Mouse (Mus musculus) midbrain, embryonic 12.5 days (tissue): Measurements from ENCODE around the gene Zfp457. TPM values are rescaled to one million over a fixed set of nuclear protein-coding genes. Genes with fewer than 3 reads are reported as not detected.
"Not testable (repeated sequence)": the region's sequence is repeated elsewhere in the genome, so short reads cannot be mapped to it uniquely, and the experiment has no call there.

ENCODE experiments used
- ATAC-seq: fragments of 200-750 bp; cut with Nextera tagmentation; 2 replicates; pipeline ENCODE4 v1.8.0; 2017; ENCODE audit warnings: low read depth, moderate TSS enrichment, moderate library complexity; ENCODE audit not compliant: low FRiP score
- H3K27ac ChIP-seq: fragments of 300-500 bp; sonication (generic); replicated peaks from 2 replicates; pipeline ENCODE4 v1.5.1; 2016; ENCODE audit warnings: mild to moderate bottlenecking
- H3K27me3 ChIP-seq: fragments of 300-500 bp; sonication (generic); 2 replicates; pipeline ENCODE4 v1.6.1; 2016; ENCODE audit warnings: mild to moderate bottlenecking
- H3K36me3 ChIP-seq: fragments of 300-500 bp; sonication (generic); 2 replicates; pipeline ENCODE4 v1.6.1; 2016
- H3K4me1 ChIP-seq: fragments of 300-500 bp; sonication (generic); 2 replicates; pipeline ENCODE4 v1.6.1; 2016
- H3K4me2 ChIP-seq: fragments of 300-500 bp; sonication (generic); replicated peaks from 2 replicates; pipeline ENCODE4 v1.6.1; 2016; ENCODE audit warnings: mild to moderate bottlenecking, moderate library complexity
- H3K4me3 ChIP-seq: fragments of 300-500 bp; sonication (generic); 2 replicates; pipeline ENCODE4 v1.5.1; 2016; ENCODE audit warnings: mild to moderate bottlenecking
- H3K9ac ChIP-seq: fragments of 300-500 bp; sonication (generic); replicated peaks from 2 replicates; pipeline ENCODE4 v1.6.1; 2016; ENCODE audit warnings: mild to moderate bottlenecking, moderate library complexity
- H3K9me3 ChIP-seq: fragments of 300-500 bp; sonication (generic); 2 replicates; pipeline ENCODE4 v1.6.1; 2016; ENCODE audit warnings: mild to moderate bottlenecking
- WGBS: fragments of 180-500 bp; shearing (Covaris S2); methylation state at CpG from one replicate; pipeline ENCODE4 v1.1.7; 2016; 5-methylcytosine and 5-hydroxymethylcytosine counted together
- polyA plus RNA-seq: library from polyadenylated mRNA; unstranded; fragments of >200 nt; fragmentation: Nextera tagmentation; extraction: Ambion mirVana; gene quantifications from 2 replicates; pipeline ENCODE4 v1.2.1, GENCODE M21; 2016

The Zfp457 gene
- polyA plus RNA-seq, result 0.41 and 0.71 TPM in 2 replicates

DNA sequence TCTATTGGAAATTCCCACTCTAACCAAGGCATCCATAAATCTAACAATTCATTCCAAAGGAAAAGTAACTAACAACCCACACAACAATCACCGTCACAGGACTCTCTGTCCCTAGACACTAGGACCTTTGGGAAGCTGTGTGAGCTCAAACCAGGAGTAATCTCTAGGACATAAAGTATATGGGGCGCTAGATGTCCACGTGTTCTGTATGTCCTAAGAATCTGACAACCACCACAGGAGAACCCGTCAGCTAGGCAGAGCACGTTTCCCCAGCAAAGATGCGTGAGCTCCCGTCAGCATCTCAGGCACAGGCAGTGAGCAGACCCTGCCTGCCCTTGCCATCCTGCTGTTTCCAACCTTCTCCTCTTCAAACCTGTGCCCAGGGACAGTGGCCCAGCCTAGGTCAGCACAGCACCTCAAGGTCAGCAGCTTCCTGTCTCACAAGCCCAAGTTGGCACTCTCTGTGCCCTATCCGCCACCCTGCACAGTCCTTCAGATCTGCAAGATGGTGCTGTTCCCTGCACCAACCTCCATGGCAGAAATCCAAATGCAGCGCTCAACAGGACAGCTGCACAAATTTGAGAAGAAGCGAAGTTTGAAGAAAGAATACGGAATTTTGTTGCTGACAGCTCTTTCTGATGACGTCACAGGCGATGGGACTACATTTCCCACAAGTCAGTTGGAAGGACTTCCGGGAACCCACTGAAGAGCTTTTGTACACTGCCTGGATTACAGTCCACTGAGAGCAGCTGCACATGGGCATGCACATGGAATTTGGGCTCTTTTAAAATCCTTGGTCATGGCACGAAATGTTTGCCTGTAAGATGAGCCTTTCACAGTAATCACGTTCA lies at the start of gene Zfp457:
TSS of gene Zfp457 (minus strand) at position 664 of the 851 bp plus-strand sequence.
- H3K4me2 ChIP-seq, result peak within 1 kb of the TSS; percentile 79
- WGBS, result 12% methylated on average over 16 of the region's 16 CpGs
- no peaks in the 10 kb centered on the region for H3K36me3 ChIP-seq
- H3K4me1 ChIP-seq, result peaks cover 8% of the 10 kb centered on the region; the same call in 1 of the 2 replicates
- no peak within 1 kb of the TSS for H3K27ac ChIP-seq
- H3K4me3 ChIP-seq, result peak within 1 kb of the TSS; percentile 69
- H3K27me3 ChIP-seq, result no peaks in the 10 kb centered on the region
- peak within 1 kb of the TSS; percentile 76 for H3K9ac ChIP-seq
- ATAC-seq, result peak; percentile 99
- no peaks in the 10 kb centered on the region for H3K9me3 ChIP-seq

DNA sequence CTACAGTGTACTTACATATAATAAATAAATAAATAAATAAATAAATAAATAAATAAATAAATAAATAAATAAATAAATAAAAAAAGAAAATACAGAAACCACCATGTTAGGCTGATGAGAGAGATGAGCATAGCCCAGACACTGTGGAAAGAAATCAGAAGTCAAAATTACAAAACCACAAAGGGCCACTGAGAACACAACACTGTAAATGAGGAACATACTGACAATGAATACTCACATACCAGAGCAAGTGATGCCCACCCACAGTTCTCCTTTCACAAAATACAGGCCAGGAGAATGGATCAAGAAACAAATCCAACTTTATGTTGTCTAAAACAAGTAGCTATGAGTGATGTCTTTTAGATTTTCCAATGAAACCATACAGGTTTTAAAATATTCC lies 45.6 kb upstream of the Zfp457 start:
- H3K27me3 ChIP-seq, result no peaks in the 10 kb centered on the region
- H3K4me2 ChIP-seq, result no peak overlapping the region

DNA sequence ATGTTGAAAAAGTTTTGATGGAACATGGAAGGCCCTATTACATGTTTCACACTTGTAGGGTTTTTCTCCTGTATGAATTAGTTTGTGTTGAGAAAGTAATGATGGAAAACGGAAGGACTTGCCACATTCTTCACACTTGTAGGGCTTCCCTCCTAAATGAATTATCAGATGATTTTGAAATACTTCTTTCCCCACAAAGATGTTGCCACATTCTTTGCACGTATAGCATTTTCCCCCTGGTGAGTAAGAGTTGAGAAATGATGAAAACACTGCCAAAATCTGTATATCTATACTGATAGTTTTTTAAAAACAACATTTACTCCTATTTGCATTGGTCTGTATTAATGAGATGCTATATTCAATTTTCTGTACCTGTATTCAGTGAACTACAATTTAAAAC lies 37.1 kb upstream of the Zfp457 start:
- Histone ChIP-seq H3K4me1 (no peaks in the 10 kb centered on the region), H3K36me3 (no peaks in the 10 kb centered on the region), H3K4me2 (no peak overlapping the region), H3K27ac (no peak overlapping the region), H3K27me3 (no peaks in the 10 kb centered on the region), H3K9me3 (no peaks in the 10 kb centered on the region), H3K4me3 (no peak overlapping the region), H3K9ac (no peak overlapping the region)
- WGBS, result 87% methylated on average over 2 of the region's 2 CpGs
- no peak for ATAC-seq

More for the DNA sequence above, 45.6 kb upstream of the Zfp457 start:
- no peaks in the 10 kb centered on the region for H3K36me3 ChIP-seq
- ATAC-seq, result no peak
- H3K9ac ChIP-seq, result no peak overlapping the region
- no peaks in the 10 kb centered on the region for H3K9me3 ChIP-seq
- H3K4me3 ChIP-seq, result no peak overlapping the region
- no peak overlapping the region for H3K27ac ChIP-seq
- H3K4me1 ChIP-seq, result no peaks in the 10 kb centered on the region

DNA sequence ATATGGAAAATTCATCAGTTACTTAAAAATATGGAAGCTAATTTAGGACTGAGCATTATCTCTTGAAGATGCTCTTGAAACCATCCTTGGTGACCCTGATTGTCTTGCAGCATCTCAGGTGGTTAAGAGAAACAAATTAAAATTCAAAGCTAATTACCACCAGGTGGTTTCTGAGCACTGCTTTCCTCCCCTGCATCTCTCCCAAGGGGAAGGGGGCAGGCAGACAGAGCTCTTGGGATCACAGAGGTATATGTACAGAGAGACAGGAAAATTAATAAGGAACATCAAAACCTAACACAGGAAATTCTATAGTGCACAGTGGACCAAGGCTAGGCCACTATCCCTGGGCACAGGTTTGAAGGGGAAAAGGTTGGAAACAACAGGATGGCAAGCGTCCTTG lies 26.6 kb upstream of the Zfp457 start:
- peak; percentile 25; the same call in 1 of the 2 replicates for ATAC-seq

DNA sequence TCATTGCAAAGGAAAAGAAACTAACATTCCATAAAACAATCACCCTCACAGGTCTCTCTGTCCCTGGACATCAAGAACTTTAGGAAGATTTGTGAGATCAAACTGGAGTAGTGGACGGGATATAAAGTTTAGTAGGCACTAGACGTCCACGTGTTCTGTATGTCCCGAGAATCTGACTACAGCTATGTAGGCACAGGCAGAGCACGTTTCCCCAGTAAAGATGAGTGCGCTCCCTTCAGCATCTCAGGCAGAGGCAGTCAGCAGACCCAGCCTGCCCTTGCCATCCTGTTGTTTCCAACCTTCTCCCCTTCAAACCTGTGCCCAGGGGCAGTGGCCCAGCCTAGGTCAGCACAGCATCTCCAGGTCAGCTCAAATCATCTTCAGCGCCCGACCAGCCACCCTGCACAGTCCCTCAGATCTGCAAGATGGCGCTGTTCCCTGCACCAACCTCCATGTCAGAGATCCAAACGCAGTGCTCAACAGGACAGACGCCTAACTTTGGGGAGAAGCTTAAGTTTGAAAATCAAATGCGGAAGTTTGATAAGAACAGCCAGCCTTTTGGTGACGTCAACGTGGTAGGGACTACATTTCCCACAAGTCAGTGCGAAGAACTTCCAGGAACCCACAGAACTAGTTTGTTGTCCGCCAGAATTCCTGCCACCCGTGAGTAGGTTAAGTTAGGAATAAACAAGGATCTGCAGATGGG lies 25.9 kb upstream of the Zfp457 start, which contains the start of gene Zfp595:
TSS of gene Zfp595 (minus strand) at position 552 of the 706 bp plus-strand sequence.
- Histone ChIP-seq H3K36me3 (no peaks in the 10 kb centered on the region), H3K4me1 (peaks cover 9% of the 10 kb centered on the region), H3K4me3 (peak within 1 kb of the TSS; percentile 52), H3K27me3 (no peaks in the 10 kb centered on the region), H3K9me3 (no peaks in the 10 kb centered on the region), H3K27ac (no peak within 1 kb of the TSS), H3K9ac (peak within 1 kb of the TSS; percentile 55), H3K4me2 (peak within 1 kb of the TSS; percentile 62)
- WGBS, result 21% methylated on average over 17 of the region's 17 CpGs
- peak; percentile 93 for ATAC-seq

More for the DNA sequence above, 26.6 kb upstream of the Zfp457 start:
- peak overlapping the region; percentile 62 for H3K4me2 ChIP-seq
- no peaks in the 10 kb centered on the region for H3K36me3 ChIP-seq
- WGBS, result 74% methylated on average over 1 of the region's 1 CpGs
- no peaks in the 10 kb centered on the region for H3K9me3 ChIP-seq
- peak overlapping the region; percentile 50 for H3K9ac ChIP-seq
- peak overlapping the region; percentile 52 for H3K4me3 ChIP-seq
- H3K27ac ChIP-seq, result no peak overlapping the region
- peaks cover 9% of the 10 kb centered on the region for H3K4me1 ChIP-seq
- no peaks in the 10 kb centered on the region for H3K27me3 ChIP-seq

DNA sequence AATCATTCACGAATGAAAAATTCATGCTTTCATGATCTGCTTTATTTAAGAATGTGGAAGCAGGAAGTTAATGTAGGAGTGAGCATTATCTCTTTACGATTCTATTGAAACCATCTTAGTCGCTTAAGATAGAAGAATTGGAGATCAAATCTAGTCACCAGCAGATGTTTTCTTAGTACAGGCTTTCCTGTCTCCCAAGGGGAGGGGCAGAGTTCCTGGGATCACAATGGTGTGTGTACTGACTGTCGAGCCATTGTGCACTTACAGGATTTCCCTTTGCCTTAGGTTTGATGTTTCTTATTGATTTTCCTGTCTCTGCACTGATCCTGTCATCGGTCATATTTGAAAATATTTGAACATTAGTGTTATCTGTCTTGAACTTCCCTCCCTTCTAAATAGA lies 433 bp upstream of the Zfp457 start:
- Histone ChIP-seq H3K36me3 (no peaks in the 10 kb centered on the region), H3K4me3 (peak overlapping the region; percentile 69), H3K4me2 (peak overlapping the region; percentile 79), H3K4me1 (peaks cover 8% of the 10 kb centered on the region; the same call in 1 of the 2 replicates), H3K9me3 (0 out of 2 replicates have a peak, but pooled peaks cover 4% of the 10 kb centered on the region), H3K9ac (0 out of 2 replicates have a peak overlapping the region, but pooled peaks have one; percentile 20), H3K27ac (no peak overlapping the region), H3K27me3 (no peaks in the 10 kb centered on the region)
- WGBS, result 31% methylated on average over 5 of the region's 5 CpGs
- ATAC-seq, result peak; percentile 66

DNA sequence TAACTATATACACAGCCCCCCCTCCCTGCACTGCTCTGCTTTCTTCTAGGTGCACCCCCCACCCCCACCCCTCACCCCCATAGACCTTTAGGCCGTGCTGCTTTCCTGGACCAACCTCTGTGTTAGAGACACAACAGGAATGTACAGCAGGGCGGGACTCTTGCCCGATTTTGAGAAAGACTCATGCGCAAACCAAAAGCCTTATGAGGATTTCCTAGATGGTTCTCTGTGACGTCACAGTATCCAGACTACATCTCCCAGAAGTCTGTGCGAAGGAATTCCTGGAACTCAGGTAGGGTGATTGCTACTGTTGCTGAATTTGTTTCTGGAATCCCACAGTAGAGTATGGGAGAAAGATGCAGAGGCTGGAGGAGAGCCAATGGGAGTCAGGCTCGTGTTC lies 28.0 kb downstream of the Zfp457 start, which contains the start of gene Zfp458:
TSS of gene Zfp458 (minus strand) at position 153 of the 400 bp plus-strand sequence.
- no peak within 1 kb of the TSS for H3K9ac ChIP-seq

DNA sequence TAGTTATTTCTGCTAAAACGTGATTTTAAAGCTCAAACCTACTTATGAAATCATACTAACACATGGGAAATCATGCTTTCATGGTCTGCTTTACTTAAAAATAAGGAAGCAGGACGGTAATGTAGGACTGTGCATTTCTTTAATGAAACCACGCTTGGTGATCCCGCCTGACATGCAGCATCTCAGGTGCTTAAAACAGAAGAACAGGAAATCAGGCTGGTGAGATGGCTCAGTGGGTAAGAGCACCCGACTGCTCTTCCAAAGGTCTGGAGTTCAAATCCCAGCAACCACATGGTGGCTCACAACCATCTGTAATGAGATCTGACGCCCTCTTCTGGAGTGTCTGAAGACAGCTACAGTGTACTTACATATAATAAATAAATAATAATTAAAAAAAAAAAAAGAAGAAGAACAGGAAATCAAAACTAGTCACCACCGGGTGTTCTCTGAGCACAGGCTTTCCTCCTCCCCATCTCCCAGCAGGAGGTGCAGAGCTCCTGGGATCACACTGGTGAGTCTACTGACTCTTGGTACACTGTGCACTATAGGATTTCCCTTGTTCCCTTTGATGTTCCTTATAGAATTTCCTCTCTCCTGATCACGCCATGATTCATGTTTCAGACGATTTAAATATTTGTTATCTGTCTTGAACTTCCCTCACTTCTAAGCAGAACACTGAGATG lies 36.8 kb downstream of the Zfp457 start:
- H3K4me1 ChIP-seq, H3K9me3 ChIP-seq, H3K36me3 ChIP-seq, H3K27me3 ChIP-seq, H3K27ac ChIP-seq: not testable (repeated sequence)
- Histone ChIP-seq H3K9ac (peak overlapping the region; percentile 69; the same call in 1 of the 2 replicates), H3K4me2 (peak overlapping the region; percentile 74), H3K4me3 (peak overlapping the region; percentile 75)
- 51% methylated on average over 8 of the region's 9 CpGs for WGBS
- ATAC-seq, result peak; percentile 64

More for the DNA sequence above, 28.0 kb downstream of the Zfp457 start, which contains the start of gene Zfp458:
- no peaks in the 10 kb centered on the region for H3K9me3 ChIP-seq
- H3K4me1 ChIP-seq, result no peaks in the 10 kb centered on the region
- no peaks in the 10 kb centered on the region for H3K27me3 ChIP-seq
- no peak within 1 kb of the TSS for H3K27ac ChIP-seq
- 42% methylated on average over 7 of the region's 7 CpGs for WGBS
- H3K4me2 ChIP-seq, result no peak within 1 kb of the TSS
- H3K36me3 ChIP-seq, result no peaks in the 10 kb centered on the region
- no peak for ATAC-seq
- no peak within 1 kb of the TSS for H3K4me3 ChIP-seq

DNA sequence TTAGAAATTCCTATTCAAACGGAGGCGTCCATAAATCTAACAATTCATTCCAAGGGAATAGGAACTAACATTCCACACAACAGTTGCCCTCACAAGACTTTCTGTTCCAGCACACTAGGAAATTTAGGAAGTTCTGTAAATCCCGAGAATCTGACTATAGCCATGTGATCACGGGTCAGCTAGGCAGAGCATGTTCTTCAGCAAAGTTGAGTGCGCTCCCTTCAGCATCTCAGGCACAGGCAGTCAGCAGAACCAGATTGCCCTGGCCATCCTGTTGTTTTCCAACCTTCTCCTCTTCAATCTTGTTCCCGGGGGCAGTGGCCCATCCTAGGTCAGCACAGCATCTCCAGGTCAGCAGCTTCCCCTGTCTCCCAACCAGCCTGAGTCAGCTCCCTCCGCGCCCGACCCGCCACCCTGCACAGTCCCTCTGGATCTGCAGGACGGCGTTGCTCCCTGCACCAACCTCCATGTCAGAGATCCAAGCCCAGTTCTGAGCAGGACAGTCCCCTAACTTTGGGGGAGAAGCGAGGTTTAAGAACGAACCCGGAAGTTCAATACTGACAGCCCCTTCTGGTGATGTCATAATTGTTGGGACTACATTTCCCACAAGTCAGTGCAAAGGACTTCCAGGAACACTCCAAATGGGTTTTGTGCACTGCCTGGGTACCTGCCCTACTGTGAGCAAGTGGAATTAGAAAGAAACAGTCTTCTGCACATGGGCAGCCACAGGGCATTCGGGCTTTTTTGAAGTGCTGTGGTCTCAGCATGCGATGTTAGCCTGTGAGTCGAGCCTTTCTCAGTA lies 37.5 kb downstream of the Zfp457 start:
- no peak overlapping the region for H3K27ac ChIP-seq
- H3K4me3 ChIP-seq, result peak overlapping the region; percentile 75
- ATAC-seq, result peak; percentile 99
- H3K4me2 ChIP-seq, result peak overlapping the region; percentile 74
- no peaks in the 10 kb centered on the region for H3K27me3 ChIP-seq
- peak overlapping the region; percentile 69 for H3K9ac ChIP-seq
- 0 out of 2 replicates have a peak, but pooled peaks cover 6% of the 10 kb centered on the region for H3K36me3 ChIP-seq
- H3K4me1 ChIP-seq, result 0 out of 2 replicates have a peak, but pooled peaks cover 3% of the 10 kb centered on the region
- peaks cover 7% of the 10 kb centered on the region; the same call in 1 of the 2 replicates for H3K9me3 ChIP-seq
- WGBS, result 9% methylated on average over 18 of the region's 18 CpGs
